Mouse (Mus musculus) hindbrain, embryonic 14.5 days (tissue): ENCODE data around the gene Dnm1. TPM values are rescaled to one million over a fixed set of nuclear protein-coding genes. Genes with fewer than 3 reads are reported as not detected.
A peak's percentile ranks its signal among the peaks of the same experiment; 100 is the strongest.

Experiments used
- ATAC-seq: fragments of 200-750 bp; cut with Nextera tagmentation; 2 replicates; pipeline ENCODE4 v1.8.0; 2017; ENCODE audit warnings: moderate number of reproducible peaks, mild to moderate bottlenecking, moderate TSS enrichment, moderate library complexity; ENCODE audit not compliant: low FRiP score
- DNase-seq: peaks from one replicate; pipeline ENCODE4 v3.0.0-alpha.2; 2015; ENCODE audit warnings: low spot score
- H3K27ac ChIP-seq: fragments of 300-500 bp; sonication (generic); 2 replicates; pipeline ENCODE4 v1.5.1; 2014; ENCODE audit warnings: mild to moderate bottlenecking, moderate library complexity
- H3K27me3 ChIP-seq: fragments of 300-500 bp; sonication (generic); 2 replicates; pipeline ENCODE4 v1.6.1; 2014; ENCODE audit warnings: mild to moderate bottlenecking, low read length, mixed read lengths; ENCODE audit not compliant: control insufficient read depth, insufficient read depth
- H3K36me3 ChIP-seq: fragments of 300-500 bp; sonication (generic); replicated peaks from 2 replicates; pipeline ENCODE4 v1.6.1; 2014; ENCODE audit not compliant: control insufficient read depth, insufficient read depth
- H3K4me1 ChIP-seq: fragments of 300-500 bp; sonication (generic); replicated peaks from 2 replicates; pipeline ENCODE4 v1.6.1; 2014; ENCODE audit warnings: antibody characterized with exemption, low read length, mixed read lengths; ENCODE audit not compliant: control insufficient read depth, insufficient read depth
- H3K4me2 ChIP-seq: fragments of 300-500 bp; sonication (generic); replicated peaks from 2 replicates; pipeline ENCODE4 v1.6.1; 2014; ENCODE audit warnings: mild to moderate bottlenecking, moderate library complexity
- H3K4me3 ChIP-seq: fragments of 300-500 bp; sonication (generic); replicated peaks from 2 replicates; pipeline ENCODE4 v1.5.1; 2014; ENCODE audit warnings: mild to moderate bottlenecking, low read length
- H3K9ac ChIP-seq: fragments of 300-500 bp; sonication (generic); 2 replicates; pipeline ENCODE4 v1.6.1; 2014
- H3K9me3 ChIP-seq: fragments of 300-500 bp; sonication (generic); 2 replicates; pipeline ENCODE4 v1.6.1; 2016; ENCODE audit warnings: low read length; ENCODE audit not compliant: control insufficient read depth
- WGBS: fragments of 180-500 bp; shearing (Covaris S2); extraction: QIAGEN DNeasy Blood & Tissue Kit; methylation state at CpG from one replicate; pipeline ENCODE4 v1.1.7; 2014; 5-methylcytosine and 5-hydroxymethylcytosine counted together
- polyA plus RNA-seq: library from polyadenylated mRNA; unstranded; fragments of >200 nt; fragmentation: Nextera tagmentation; extraction: Ambion mirVana; gene quantifications from 2 replicates; pipeline ENCODE4 v1.2.1, GENCODE M21; 2014

Gene Dnm1
- polyA plus RNA-seq, 1 experiment from 2014 or later, result 123 TPM

GRCm38 (mm10) chr2:32382689-32383088 lies 29.6 kb upstream of the Dnm1 start:
- Histone ChIP-seq H3K36me3 (peaks cover 18% of the 10 kb centered on the region), H3K27ac (no peak overlapping the region), H3K4me3 (no peak overlapping the region), H3K4me2 (no peak overlapping the region), H3K9me3 (no peaks in the 10 kb centered on the region), H3K4me1 (peaks cover 7% of the 10 kb centered on the region), H3K9ac (no peak overlapping the region), H3K27me3 (no peaks in the 10 kb centered on the region)
- ATAC-seq (no peak), DNase-seq (no peak)
- WGBS, result 88% methylated on average over 2 of the region's 2 CpGs

- peak within 1 kb of the TSS; percentile 58; the same call in 1 of the 2 replicates for H3K27ac ChIP-seq
Observed at GRCm38 (mm10) chr2:32381775-32382223, 28.7 kb upstream of the Dnm1 start, which contains the start of gene 1110008P14Rik. TSS of gene 1110008P14Rik (minus strand) at chr2:32381938.

GRCm38 (mm10) chr2:32381141-32381774 lies 28.1 kb upstream of the Dnm1 start:
- H3K36me3 ChIP-seq, result peaks cover 33% of the 10 kb centered on the region
- H3K9ac ChIP-seq, result peak overlapping the region; percentile 66
- DNase-seq (no peak), ATAC-seq (peak; percentile 38)
- no peaks in the 10 kb centered on the region for H3K9me3 ChIP-seq
- H3K4me2 ChIP-seq, result peak overlapping the region; percentile 99
- H3K27me3 ChIP-seq, result no peaks in the 10 kb centered on the region
- under 1% methylated on average over 26 of the region's 27 CpGs for WGBS
- peaks cover 7% of the 10 kb centered on the region for H3K4me1 ChIP-seq
- H3K27ac ChIP-seq, result 0 out of 2 replicates have a peak overlapping the region, but pooled peaks have one; percentile 39
- H3K4me3 ChIP-seq, result peak overlapping the region; percentile 71

More at GRCm38 (mm10) chr2:32381775-32382223, 28.7 kb upstream of the Dnm1 start, which contains the start of gene 1110008P14Rik:
- Histone ChIP-seq H3K4me1 (peaks cover 7% of the 10 kb centered on the region), H3K27me3 (no peaks in the 10 kb centered on the region), H3K9ac (peak within 1 kb of the TSS; percentile 66), H3K36me3 (peaks cover 27% of the 10 kb centered on the region), H3K4me2 (peak within 1 kb of the TSS; percentile 99), H3K4me3 (peak within 1 kb of the TSS; percentile 71), H3K9me3 (no peaks in the 10 kb centered on the region)
- ATAC-seq, result peak; percentile 91
- under 1% methylated on average over 38 of the region's 47 CpGs for WGBS
- DNase-seq, result peak; percentile 82

- Histone ChIP-seq H3K9ac (no peak overlapping the region), H3K27me3 (no peaks in the 10 kb centered on the region), H3K4me3 (no peak overlapping the region), H3K4me2 (no peak overlapping the region), H3K27ac (no peak overlapping the region), H3K36me3 (peaks cover 45% of the 10 kb centered on the region), H3K4me1 (peaks cover 7% of the 10 kb centered on the region), H3K9me3 (no peaks in the 10 kb centered on the region)
- ATAC-seq (no peak), DNase-seq (no peak)
- 94% methylated on average over 7 of the region's 7 CpGs for WGBS
Observed at GRCm38 (mm10) chr2:32380001-32380500, 26.9 kb upstream of the Dnm1 start.

- peaks cover 7% of the 10 kb centered on the region for H3K4me1 ChIP-seq
- WGBS, result 97% methylated on average over 10 of the region's 10 CpGs
- peaks cover 71% of the 10 kb centered on the region for H3K36me3 ChIP-seq
- H3K27ac ChIP-seq, result no peak overlapping the region
- ATAC-seq (no peak), DNase-seq (no peak)
- H3K27me3 ChIP-seq, result no peaks in the 10 kb centered on the region
- no peak overlapping the region for H3K9ac ChIP-seq
- no peak overlapping the region for H3K4me3 ChIP-seq
- no peak overlapping the region for H3K4me2 ChIP-seq
- H3K9me3 ChIP-seq, result no peaks in the 10 kb centered on the region
Observed at GRCm38 (mm10) chr2:32376963-32377362, 23.8 kb upstream of the Dnm1 start.

- Histone ChIP-seq H3K27me3 (no peaks in the 10 kb centered on the region), H3K4me1 (no peaks in the 10 kb centered on the region), H3K36me3 (peaks cover 86% of the 10 kb centered on the region), H3K9ac (no peak overlapping the region), H3K4me3 (no peak overlapping the region), H3K9me3 (no peaks in the 10 kb centered on the region), H3K4me2 (no peak overlapping the region), H3K27ac (no peak overlapping the region)
- ATAC-seq, result no peak
- 91% methylated on average over 13 of the region's 13 CpGs for WGBS
- no peak for DNase-seq
Observed at GRCm38 (mm10) chr2:32375317-32375940, 22.3 kb upstream of the Dnm1 start.

- ATAC-seq, result no peak
- no peaks in the 10 kb centered on the region for H3K4me1 ChIP-seq
- no peak overlapping the region for H3K27ac ChIP-seq
- H3K4me2 ChIP-seq, result no peak overlapping the region
- no peak for DNase-seq
- no peaks in the 10 kb centered on the region for H3K27me3 ChIP-seq
- peaks cover 95% of the 10 kb centered on the region for H3K36me3 ChIP-seq
- H3K9ac ChIP-seq, result no peak overlapping the region
- no peak overlapping the region for H3K4me3 ChIP-seq
- no peaks in the 10 kb centered on the region for H3K9me3 ChIP-seq
- 91% methylated on average over 10 of the region's 10 CpGs for WGBS
Observed at GRCm38 (mm10) chr2:32374191-32374590, 21.1 kb upstream of the Dnm1 start.

GRCm38 (mm10) chr2:32367315-32367714 lies 14.2 kb upstream of the Dnm1 start:
- peaks cover 10% of the 10 kb centered on the region for H3K4me1 ChIP-seq
- ATAC-seq (no peak), DNase-seq (no peak)
- H3K27ac ChIP-seq, result no peak overlapping the region
- no peak overlapping the region for H3K9ac ChIP-seq
- H3K27me3 ChIP-seq, result no peaks in the 10 kb centered on the region
- WGBS, result 98% methylated on average over 5 of the region's 5 CpGs
- H3K36me3 ChIP-seq, result peaks cover 77% of the 10 kb centered on the region
- no peak overlapping the region for H3K4me2 ChIP-seq
- no peak overlapping the region for H3K4me3 ChIP-seq
- no peaks in the 10 kb centered on the region for H3K9me3 ChIP-seq

- H3K9ac ChIP-seq, result peak overlapping the region; percentile 88
- peaks cover 45% of the 10 kb centered on the region for H3K36me3 ChIP-seq
- peaks cover 17% of the 10 kb centered on the region for H3K4me1 ChIP-seq
- no peak for ATAC-seq
- no peak overlapping the region for H3K27ac ChIP-seq
- DNase-seq, result no peak
- WGBS, result 83% methylated on average over 8 of the region's 8 CpGs
- 0 out of 2 replicates have a peak, but pooled peaks cover 8% of the 10 kb centered on the region for H3K27me3 ChIP-seq
- no peaks in the 10 kb centered on the region for H3K9me3 ChIP-seq
- H3K4me3 ChIP-seq, result peak overlapping the region; percentile 75
- H3K4me2 ChIP-seq, result peak overlapping the region; percentile 85
Observed at GRCm38 (mm10) chr2:32364121-32364520, 11.0 kb upstream of the Dnm1 start.
